Mouse (Mus musculus): Measurements from ENCODE around the gene 4933425L06Rik. TPM values are rescaled to one million over a fixed set of nuclear protein-coding genes. Genes with fewer than 3 reads are reported as not detected.

4933425L06Rik gene
- polyA plus RNA-seq, 1 experiment, result not detected

GRCm38 (mm10) chr13:105165441-105165840 lies 83.5 kb downstream of the 4933425L06Rik start:
- no peaks in the 10 kb centered on the region for H3K4me1 ChIP-seq (ENCODE audit: control insufficient read depth, insufficient read depth, insufficient read length, low read length)
- no peaks in the 10 kb centered on the region for H3K27me3 ChIP-seq (ENCODE audit: control insufficient read depth, insufficient read depth, low read length)
- TF ChIP-seq CTCF (IDR thresholded peaks at IDR 0.05; ENCODE audit: extremely low read depth, insufficient read length, insufficient replicate concordance, low read depth, low read length) (no peak), POLR2A (IDR thresholded peaks at IDR 0.05; ENCODE audit: low read depth, low read length) (no peak)
- H3K27ac ChIP-seq (ENCODE audit: insufficient read depth, low read depth, low read length), result no peak overlapping the region
- no peaks in the 10 kb centered on the region for H3K36me3 ChIP-seq (ENCODE audit: control insufficient read depth, insufficient read depth, low read length)
- H3K4me3 ChIP-seq (ENCODE audit: low read depth, low read length), result no peak overlapping the region
- WGBS, result 65% methylated on average over 6 of the region's 6 CpGs

Other genes starting within 250 kb of the 4933425L06Rik start
- gene Shisal2b, start 218.2 kb upstream of the 4933425L06Rik start, polyA plus RNA-seq (2012; rRNA removed), result 0.11 and 0.28 TPM in 2 replicates
- 0.39 and 0.47 TPM in 2 replicates for gene Rgs7bp, start 27.2 kb upstream of the 4933425L06Rik start, polyA plus RNA-seq (2012; rRNA removed)
- 0.23 TPM in 2 replicates for gene Rnf180, start 212.7 kb downstream of the 4933425L06Rik start, polyA plus RNA-seq (2012; rRNA removed)

All from small intestine, adult 2 months (tissue).